13 mouse cellular contexts compared by ENCODE assay signal in the genomic region with DNA sequence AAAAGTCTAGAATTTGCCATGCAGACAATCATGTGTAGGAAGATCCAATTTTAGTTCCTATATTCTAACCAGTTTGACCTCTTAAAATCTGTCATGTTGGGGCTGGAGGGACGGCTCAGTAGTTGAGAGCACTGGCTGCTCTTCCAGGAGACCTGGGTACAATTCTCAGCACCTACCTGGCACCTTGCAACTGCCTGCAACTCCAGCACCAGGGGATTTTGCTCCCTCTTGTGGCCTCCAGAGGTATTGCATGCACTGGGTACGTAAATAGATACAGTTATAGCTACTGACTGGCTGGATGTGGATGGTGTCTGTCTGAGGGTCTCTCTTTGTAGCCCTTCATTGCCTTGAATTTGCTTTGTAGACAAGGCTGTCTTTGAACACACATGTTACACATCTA. TPM values are rescaled to one million over a fixed set of nuclear protein-coding genes. Genes with fewer than 3 reads are reported as not detected.
DNase-seq lines count a peak whose midpoint lies in the region; ATAC-seq and TF ChIP-seq lines count a peak whose summit lies in the region.
"Had no signal": no experiment of that assay in that cellular context is flagged by ENCODE, and none has a peak within 500 bp of the region (broad histone marks: within the 10 kb centered on the region; RNA-seq: fewer than 3 reads in every experiment).

No protein-coding gene starts in this region.

- H3K79me2 ChIP-seq in MEL (ENCODE audit: control insufficient read depth, insufficient read depth, low read length, poor library complexity), result no peaks in the 10 kb centered on the region

- WGBS in forebrain, postnatal 0 days, result 94% methylated on average over 2 of the region's 2 CpGs
- 91% methylated on average over 2 of the region's 2 CpGs for WGBS in forebrain, embryonic 11.5 days
- WGBS in lung, embryonic 14.5 days, result 91% methylated on average over 2 of the region's 2 CpGs
- WGBS in liver, postnatal 0 days (ENCODE audit: insufficient replicate concordance), result 78% methylated on average over 2 of the region's 2 CpGs

- H3K36me3 ChIP-seq in forebrain, postnatal 0 days (ENCODE audit: insufficient read depth), result peaks cover 16% of the 10 kb centered on the region
- no peaks in the 10 kb centered on the region for H3K36me3 ChIP-seq in forebrain, embryonic 11.5 days (ENCODE audit: control insufficient read depth, insufficient read depth, low read length)
- H3K36me3 ChIP-seq in lung, embryonic 14.5 days (ENCODE audit: insufficient read depth), result peaks cover 13% of the 10 kb centered on the region; the same call in 1 of the 2 replicates
- no peaks in the 10 kb centered on the region for H3K36me3 ChIP-seq in MEL (ENCODE audit: control insufficient read depth in 1 of 2, insufficient read depth in 2 of 2, low read length in 2 of 2)
- no peaks in the 10 kb centered on the region for H3K36me3 ChIP-seq in liver, postnatal 0 days (replicated peaks; ENCODE audit: insufficient read depth, low read length)

- no peak for TF ChIP-seq EP300 in MEL (IDR thresholded peaks at IDR 0.05; ENCODE audit: low read depth in 1 of 2, low read length in 2 of 2)
- TF ChIP-seq EP300 in liver, postnatal 0 days (IDR thresholded peaks at IDR 0.05; ENCODE audit: low read depth), result no peak

- peaks cover 7% of the 10 kb centered on the region; the same call in 1 of the 2 replicates for H3K4me1 ChIP-seq in forebrain, postnatal 0 days (ENCODE audit: insufficient read depth)
- H3K4me1 ChIP-seq in forebrain, embryonic 11.5 days (replicated peaks; ENCODE audit: control insufficient read depth, insufficient read depth, low read length), result peaks cover 9% of the 10 kb centered on the region; the same call in 1 of the 2 replicates
- H3K4me1 ChIP-seq in lung, embryonic 14.5 days (ENCODE audit: insufficient read depth), result peaks cover 16% of the 10 kb centered on the region; the same call in 1 of the 2 replicates
- H3K4me1 ChIP-seq in MEL (ENCODE audit: control insufficient read depth in 1 of 2, insufficient read depth in 2 of 2, low read length in 2 of 2), result no peaks in the 10 kb centered on the region
- 0 out of 2 replicates have a peak, but pooled peaks cover 2% of the 10 kb centered on the region for H3K4me1 ChIP-seq in liver, postnatal 0 days (ENCODE audit: insufficient read depth)

- H3K27me3 ChIP-seq in forebrain, postnatal 0 days (ENCODE audit: insufficient read depth, low read length), result no peaks in the 10 kb centered on the region
- H3K27me3 ChIP-seq in forebrain, embryonic 11.5 days (ENCODE audit: control insufficient read depth, insufficient read depth, low read length), result no peaks in the 10 kb centered on the region
- H3K27me3 ChIP-seq in lung, embryonic 14.5 days (ENCODE audit: insufficient read depth, low read length), result no peaks in the 10 kb centered on the region
- no peaks in the 10 kb centered on the region for H3K27me3 ChIP-seq in MEL (ENCODE audit: control insufficient read depth in 1 of 2, insufficient read depth in 2 of 2, low read length in 2 of 2)
- H3K27me3 ChIP-seq in liver, postnatal 0 days (ENCODE audit: insufficient read depth, low read length), result 0 out of 2 replicates have a peak, but pooled peaks cover 2% of the 10 kb centered on the region

- peaks cover 3% of the 10 kb centered on the region; the same call in 1 of the 2 replicates for H3K9me3 ChIP-seq in forebrain, postnatal 0 days (ENCODE audit: low read length)
- H3K9me3 ChIP-seq in forebrain, embryonic 11.5 days (ENCODE audit: control insufficient read depth, low read length), result no peaks in the 10 kb centered on the region; the same call in 1 of the 2 replicates
- H3K9me3 ChIP-seq in lung, embryonic 14.5 days (ENCODE audit: low read depth, low read length), result peaks cover 7% of the 10 kb centered on the region; the same call in 1 of the 2 replicates
- no peaks in the 10 kb centered on the region for H3K9me3 ChIP-seq in MEL (replicated peaks; ENCODE audit: insufficient read depth, low read length)
- no peaks in the 10 kb centered on the region for H3K9me3 ChIP-seq in liver, postnatal 0 days (ENCODE audit: low read length)

- no peak for TF ChIP-seq POLR2A in MEL (IDR thresholded peaks at IDR 0.05; ENCODE audit: control insufficient read depth in 1 of 2, insufficient read depth in 1 of 2, low read depth in 1 of 2, low read length in 2 of 2, poor library complexity in 1 of 2)

- peak; percentile 62 for TF ChIP-seq CTCF in forebrain, postnatal 0 days (IDR thresholded peaks at IDR 0.05; ENCODE audit: low read depth)
- TF ChIP-seq CTCF in lung, embryonic 14.5 days (IDR thresholded peaks at IDR 0.05; ENCODE audit: low read depth), result peak; percentile 70
- peak; percentile 64 to 95 (median 74) for TF ChIP-seq CTCF in MEL (IDR thresholded peaks at IDR 0.05 in 2 of 3, conservative IDR thresholded peaks at IDR 0.05 in 1 of 3; ENCODE audit: control insufficient read depth in 1 of 3, insufficient read depth in 1 of 3, low read depth in 2 of 3, low read length in 3 of 3, poor library complexity in 1 of 3, severe bottlenecking in 1 of 3)
- peak; percentile 76 for TF ChIP-seq CTCF in liver, postnatal 0 days (IDR thresholded peaks at IDR 0.05; ENCODE audit: low read depth)

- H3K4me3 ChIP-seq in forebrain, postnatal 0 days (ENCODE audit: low read depth, low read length), result no peak overlapping the region
- no peak overlapping the region for H3K4me3 ChIP-seq in forebrain, embryonic 11.5 days (ENCODE audit: low read depth, low read length)
- H3K4me3 ChIP-seq in lung, embryonic 14.5 days (ENCODE audit: low read depth, low read length), result no peak overlapping the region
- H3K4me3 ChIP-seq in MEL (ENCODE audit: control insufficient read depth in 1 of 2, insufficient read depth in 1 of 2, low read depth in 2 of 2, low read length in 2 of 2), result no peak overlapping the region
- H3K4me3 ChIP-seq in liver, postnatal 0 days (ENCODE audit: low read depth, low read length), result no peak overlapping the region
- H3K4me3 ChIP-seq: megakaryocyte, embryonic 14.5 days had no signal

- peak; percentile 45 for TF ChIP-seq RAD21 in MEL (IDR thresholded peaks at IDR 0.05; ENCODE audit: low read depth, low read length)

- H3K4me2 ChIP-seq in forebrain, postnatal 0 days (ENCODE audit: low read depth), result no peak overlapping the region
- H3K4me2 ChIP-seq in forebrain, embryonic 11.5 days (ENCODE audit: low read depth, low read length, severe bottlenecking), result no peak overlapping the region
- no peak overlapping the region for H3K4me2 ChIP-seq in lung, embryonic 14.5 days
- H3K4me2 ChIP-seq in liver, postnatal 0 days (ENCODE audit: low read depth, low read length), result no peak overlapping the region

- H3K27ac ChIP-seq in forebrain, postnatal 0 days (ENCODE audit: low read depth, low read length), result no peak overlapping the region
- no peak overlapping the region for H3K27ac ChIP-seq in forebrain, embryonic 11.5 days (ENCODE audit: low read depth, low read length)
- no peak overlapping the region for H3K27ac ChIP-seq in lung, embryonic 14.5 days (ENCODE audit: low read depth)
- H3K27ac ChIP-seq in MEL (ENCODE audit: control insufficient read depth, low read depth, low read length), result no peak overlapping the region
- no peak overlapping the region for H3K27ac ChIP-seq in liver, postnatal 0 days (ENCODE audit: low read depth)

- H3K9ac ChIP-seq in forebrain, postnatal 0 days, result no peak overlapping the region
- H3K9ac ChIP-seq in forebrain, embryonic 11.5 days (ENCODE audit: low read length), result no peak overlapping the region
- H3K9ac ChIP-seq in lung, embryonic 14.5 days, result no peak overlapping the region
- no peak overlapping the region for H3K9ac ChIP-seq in MEL (ENCODE audit: control insufficient read depth, low read depth, low read length, poor library complexity, severe bottlenecking)
- H3K9ac ChIP-seq in liver, postnatal 0 days (replicated peaks), result no peak overlapping the region

- DNase-seq in forebrain, postnatal 0 days, result no peak
- DNase-seq in forebrain, embryonic 11.5 days (ENCODE audit: low spot score), result no peak
- no peak for DNase-seq in lung, embryonic 14.5 days
- DNase-seq in lung, postnatal 10 days, result no peak
- DNase-seq in MEL (ENCODE audit: low read depth, low spot score), result peak; percentile 63
- DNase-seq in liver, postnatal 0 days, result no peak
- DNase-seq in embryo, embryonic 11 days, result no peak
- DNase-seq: adrenal gland, postnatal 36 days; cerebellum, postnatal 36 days; heart, postnatal 36 days; spleen, adult 18-20 months had no signal

- ATAC-seq in forebrain, postnatal 0 days, result no peak
- ATAC-seq in forebrain, embryonic 11.5 days (replicated peaks; ENCODE audit: low FRiP score), result no peak
- ATAC-seq in lung, embryonic 14.5 days (ENCODE audit: insufficient read depth), result no peak
- ATAC-seq in liver, postnatal 0 days, result no peak
- ATAC-seq in frontal cortex, adult (ENCODE audit: low TSS enrichment), result no peak

TF ChIP-seq in MEL, 35 proteins besides CTCF, POLR2A, EP300 and RAD21:
- TF ChIP-seq USF1 (IDR thresholded peaks at IDR 0.05; ENCODE audit: low read depth, low read length) (no peak), SMC3 (IDR thresholded peaks at IDR 0.05; ENCODE audit: low read depth, low read length) (peak; percentile 72)
TF ChIP-seq in MEL: peak in this region for 1.

RNA-seq across cellular contexts. Expression of a gene that starts 43.4 kb away (rescaled TPM):
- 40.4 and 43.9 TPM in 2 replicates for total RNA-seq in forebrain, postnatal 0 days (2014; rRNA removed)
- 35.5 and 43.6 TPM in 2 replicates for polyA plus RNA-seq in forebrain, postnatal 0 days (2015; fragmentation: Nextera tagmentation; extraction: Ambion mirVana)
- polyA plus RNA-seq in forebrain, embryonic 11.5 days (2014; fragmentation: Nextera tagmentation; extraction: Ambion mirVana), result 30.4 and 33.7 TPM in 2 replicates
- polyA plus RNA-seq in lung, embryonic 14.5 days (2014; fragmentation: Nextera tagmentation; extraction: Ambion mirVana), result 35.8 and 36.7 TPM in 2 replicates
- total RNA-seq in MEL (2012; rRNA removed), result 0.20 TPM in 1 of 2 replicates, not detected in the other
- under 1 TPM in 1 of 2 experiments, not detected in 1; 0.56 TPM for polyA plus RNA-seq in MEL (2012; ENCODE audit: insufficient read depth in 1 of 2, insufficient read length in 2 of 2, low read depth in 1 of 2, low replicate concordance in 2 of 2, missing spikeins in 1 of 2)
- 5.7 and 7.6 TPM in 2 replicates for polyA plus RNA-seq in liver, postnatal 0 days (2015; fragmentation: Nextera tagmentation; extraction: Ambion mirVana)
